Mouse (Mus musculus) brain, embryonic 14.5 days (tissue): ENCODE data around the gene Eya2.

Source experiments
- CTCF ChIP-seq: fragments of 200-500 bp; IDR thresholded peaks from 2 replicates; pipeline ENCODE4 v1.5.1; 2012; ENCODE audit warnings: inconsistent platforms, mild to moderate bottlenecking, moderate library complexity, borderline replicate concordance; ENCODE audit not compliant: insufficient read depth, insufficient read length; ENCODE audit errors: extremely low read depth
- POLR2A ChIP-seq: fragments of 200-500 bp; IDR thresholded peaks from 2 replicates; pipeline ENCODE4 v1.6.1; 2012; ENCODE audit warnings: mild to moderate bottlenecking, inconsistent platforms, borderline replicate concordance; ENCODE audit not compliant: poor library complexity, insufficient read depth, insufficient read length, severe bottlenecking; ENCODE audit errors: extremely low read depth

GRCm38 (mm10) chr2:165797876-165798275 lies 203.0 kb downstream of the Eya2 start:
- TF ChIP-seq CTCF (no peak), POLR2A (no peak)
